Mouse (Mus musculus): ENCODE measurements around the gene Pcsk6. TPM values are rescaled to one million over a fixed set of nuclear protein-coding genes. Genes with fewer than 3 reads are reported as not detected.

Gene Pcsk6
- polyA plus RNA-seq, 1 experiment, result 6.5 TPM

DNA sequence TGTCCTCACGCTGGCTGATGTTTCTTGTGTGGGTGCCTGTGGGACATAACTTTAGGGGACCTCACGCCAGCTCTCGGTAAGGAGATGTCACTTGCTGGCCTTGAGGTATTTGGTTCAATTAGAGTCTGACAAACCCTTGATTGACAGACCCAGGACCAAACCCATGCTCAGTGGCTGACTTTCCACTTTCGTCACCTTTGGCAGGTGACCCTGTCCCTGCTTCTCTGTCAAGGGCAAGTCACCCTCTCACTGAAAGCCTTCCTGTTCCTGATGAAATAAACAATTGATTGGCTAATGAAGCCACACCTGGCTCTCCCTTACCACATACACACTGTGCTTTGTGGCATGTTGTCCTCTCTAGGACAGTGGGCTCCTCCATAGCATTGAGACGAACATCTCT lies 8.3 kb downstream of the Pcsk6 start:
- TF ChIP-seq POLR2A (IDR thresholded peaks at IDR 0.05; ENCODE audit: borderline replicate concordance, extremely low read depth, insufficient read depth, insufficient read length, poor library complexity, severe bottlenecking) (no peak), CTCF (IDR thresholded peaks at IDR 0.05; ENCODE audit: borderline replicate concordance, extremely low read depth, insufficient read depth, insufficient read length) (no peak)
- DNase-seq (ENCODE audit: low read depth), result no peak

- no peak for DNase-seq (ENCODE audit: low read depth)
- no peak for TF ChIP-seq POLR2A (IDR thresholded peaks at IDR 0.05; ENCODE audit: borderline replicate concordance, extremely low read depth, insufficient read depth, insufficient read length, poor library complexity, severe bottlenecking)
- no peak for TF ChIP-seq CTCF (IDR thresholded peaks at IDR 0.05; ENCODE audit: borderline replicate concordance, extremely low read depth, insufficient read depth, insufficient read length)
Measured at GRCm38 (mm10) chr7:65870227-65870626, 8.7 kb downstream of the Pcsk6 start.

DNA sequence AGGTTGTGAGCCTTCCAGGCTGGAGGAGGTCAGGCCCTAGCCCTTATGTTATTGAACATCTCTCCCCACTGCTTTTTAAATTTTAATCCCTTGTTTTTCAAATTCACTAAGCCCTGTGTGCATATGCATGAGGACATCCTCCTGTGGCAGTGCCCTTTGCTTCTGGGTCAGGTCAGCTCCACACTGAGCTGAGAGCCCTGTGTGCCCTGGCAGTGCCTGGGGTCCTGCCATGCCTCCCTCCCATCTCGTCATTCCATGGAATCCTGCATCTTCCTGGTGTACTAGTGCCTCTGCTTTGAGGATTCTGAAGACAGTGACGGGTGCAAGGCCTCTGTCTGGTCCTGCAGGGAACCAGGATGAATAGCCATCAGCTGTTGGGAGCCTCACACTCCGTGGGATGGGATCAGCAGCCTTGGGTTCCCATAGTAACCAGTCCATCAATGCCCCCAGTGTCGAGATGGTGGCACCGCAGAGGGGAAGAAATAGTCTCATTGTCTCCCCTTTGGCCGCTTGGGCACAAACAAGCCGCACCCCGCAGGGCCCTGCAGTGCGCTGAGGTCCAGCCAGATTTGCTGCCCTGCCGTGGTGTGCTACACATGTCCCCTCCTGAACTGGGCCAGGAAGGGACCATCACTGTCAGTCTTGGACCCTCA lies 9.5 kb downstream of the Pcsk6 start:
- peak; percentile 76 for DNase-seq (ENCODE audit: low read depth)
- no peak for TF ChIP-seq POLR2A (IDR thresholded peaks at IDR 0.05; ENCODE audit: borderline replicate concordance, extremely low read depth, insufficient read depth, insufficient read length, poor library complexity, severe bottlenecking)
- TF ChIP-seq CTCF (IDR thresholded peaks at IDR 0.05; ENCODE audit: borderline replicate concordance, extremely low read depth, insufficient read depth, insufficient read length), result 0 out of 2 replicates have a peak, but pooled peaks have one; percentile 34

DNA sequence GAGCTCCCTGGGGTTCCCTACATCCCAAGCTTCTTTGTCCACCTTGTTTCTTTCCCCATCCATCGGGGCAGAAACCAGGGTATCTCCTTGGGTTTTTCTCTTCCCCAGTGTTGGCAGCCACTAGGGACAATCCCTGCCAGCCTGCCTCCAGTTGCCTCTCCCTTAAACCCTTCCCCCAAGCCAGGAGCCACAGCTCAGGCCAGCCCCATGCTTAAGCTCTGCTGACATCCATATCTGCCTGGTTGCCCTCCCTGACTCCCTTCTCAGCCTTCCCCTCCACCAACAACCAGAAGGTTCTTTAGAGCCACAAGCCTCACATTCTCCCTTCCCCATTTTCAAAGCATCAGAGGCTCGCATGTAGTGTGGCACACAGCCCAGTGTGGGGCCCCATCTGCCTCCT lies 10.3 kb downstream of the Pcsk6 start:
- TF ChIP-seq CTCF (IDR thresholded peaks at IDR 0.05; ENCODE audit: borderline replicate concordance, extremely low read depth, insufficient read depth, insufficient read length) (no peak), POLR2A (IDR thresholded peaks at IDR 0.05; ENCODE audit: borderline replicate concordance, extremely low read depth, insufficient read depth, insufficient read length, poor library complexity, severe bottlenecking) (no peak)
- peak; percentile 35 for DNase-seq (ENCODE audit: low read depth)

DNA sequence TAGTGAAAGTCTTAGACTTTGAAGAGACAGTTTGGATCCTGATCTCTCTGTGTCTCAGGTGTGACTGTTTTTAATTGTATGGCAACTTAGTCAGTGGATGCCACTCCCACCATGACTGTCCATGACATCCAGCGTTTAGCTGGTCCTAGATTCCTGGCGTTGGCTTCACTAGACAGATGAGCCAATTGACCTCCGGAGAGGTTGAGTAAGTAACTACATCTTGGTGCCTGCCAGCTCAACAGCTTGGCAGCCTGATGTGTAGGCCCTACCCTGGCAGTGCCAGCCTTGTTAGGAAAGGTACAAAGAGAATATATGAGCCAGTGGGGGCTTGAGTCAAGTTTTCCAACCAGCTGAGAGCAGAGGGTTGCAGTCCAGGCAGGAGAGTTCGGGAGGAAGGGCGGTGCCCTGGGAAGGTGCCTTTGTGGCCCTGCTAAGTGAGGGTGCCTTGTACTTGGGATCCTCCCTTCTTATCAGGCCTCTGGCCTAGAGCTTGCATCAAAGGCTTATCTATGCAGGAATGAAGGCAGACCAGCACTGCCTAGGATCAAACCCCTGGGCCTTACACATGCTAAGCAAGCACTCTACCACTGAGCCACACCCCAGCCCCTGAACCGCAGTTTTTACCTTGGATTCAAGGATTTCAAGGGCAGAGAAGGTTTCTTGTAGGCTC lies 11.8 kb downstream of the Pcsk6 start:
- DNase-seq (ENCODE audit: low read depth), result no peak
- TF ChIP-seq POLR2A (IDR thresholded peaks at IDR 0.05; ENCODE audit: borderline replicate concordance, extremely low read depth, insufficient read depth, insufficient read length, poor library complexity, severe bottlenecking), result no peak
- no peak for TF ChIP-seq CTCF (IDR thresholded peaks at IDR 0.05; ENCODE audit: borderline replicate concordance, extremely low read depth, insufficient read depth, insufficient read length)

- TF ChIP-seq CTCF (IDR thresholded peaks at IDR 0.05; ENCODE audit: borderline replicate concordance, extremely low read depth, insufficient read depth, insufficient read length), result no peak
- no peak for TF ChIP-seq POLR2A (IDR thresholded peaks at IDR 0.05; ENCODE audit: borderline replicate concordance, extremely low read depth, insufficient read depth, insufficient read length, poor library complexity, severe bottlenecking)
- no peak for DNase-seq (ENCODE audit: low read depth)
Measured at GRCm38 (mm10) chr7:65873902-65874301, 12.4 kb downstream of the Pcsk6 start.

- DNase-seq (ENCODE audit: low read depth), result no peak
- no peak for TF ChIP-seq POLR2A (IDR thresholded peaks at IDR 0.05; ENCODE audit: borderline replicate concordance, extremely low read depth, insufficient read depth, insufficient read length, poor library complexity, severe bottlenecking)
Measured at GRCm38 (mm10) chr7:65876596-65876995, 15.1 kb downstream of the Pcsk6 start.

GRCm38 (mm10) chr7:65878234-65878633 lies 16.7 kb downstream of the Pcsk6 start:
- TF ChIP-seq POLR2A (IDR thresholded peaks at IDR 0.05; ENCODE audit: borderline replicate concordance, extremely low read depth, insufficient read depth, insufficient read length, poor library complexity, severe bottlenecking) (no peak), CTCF (IDR thresholded peaks at IDR 0.05; ENCODE audit: borderline replicate concordance, extremely low read depth, insufficient read depth, insufficient read length) (no peak)
- DNase-seq (ENCODE audit: low read depth), result no peak

DNA sequence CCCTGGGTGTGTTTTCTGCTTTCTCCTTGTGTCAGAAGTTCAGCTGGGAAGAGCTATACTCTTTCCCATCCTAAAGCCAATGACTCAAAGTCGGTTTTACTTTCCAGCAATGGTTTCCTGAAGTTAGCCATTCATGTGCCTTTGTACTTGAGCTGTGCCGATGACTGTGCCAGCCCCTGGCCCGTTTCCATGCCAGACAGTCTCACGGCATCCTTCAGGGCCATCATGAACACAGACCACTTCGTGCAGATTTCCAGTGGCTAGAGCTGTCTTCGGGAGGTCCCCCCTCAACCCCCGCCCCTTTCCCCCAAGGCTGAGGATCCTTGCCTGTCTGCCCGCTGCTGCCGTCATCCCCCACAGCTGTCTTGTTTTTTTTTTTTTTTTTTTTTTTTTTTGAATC lies 17.8 kb downstream of the Pcsk6 start:
- DNase-seq (ENCODE audit: low read depth), result peak; percentile 45
- no peak for TF ChIP-seq POLR2A (IDR thresholded peaks at IDR 0.05; ENCODE audit: borderline replicate concordance, extremely low read depth, insufficient read depth, insufficient read length, poor library complexity, severe bottlenecking)
- TF ChIP-seq CTCF (IDR thresholded peaks at IDR 0.05; ENCODE audit: borderline replicate concordance, extremely low read depth, insufficient read depth, insufficient read length), result no peak

DNA sequence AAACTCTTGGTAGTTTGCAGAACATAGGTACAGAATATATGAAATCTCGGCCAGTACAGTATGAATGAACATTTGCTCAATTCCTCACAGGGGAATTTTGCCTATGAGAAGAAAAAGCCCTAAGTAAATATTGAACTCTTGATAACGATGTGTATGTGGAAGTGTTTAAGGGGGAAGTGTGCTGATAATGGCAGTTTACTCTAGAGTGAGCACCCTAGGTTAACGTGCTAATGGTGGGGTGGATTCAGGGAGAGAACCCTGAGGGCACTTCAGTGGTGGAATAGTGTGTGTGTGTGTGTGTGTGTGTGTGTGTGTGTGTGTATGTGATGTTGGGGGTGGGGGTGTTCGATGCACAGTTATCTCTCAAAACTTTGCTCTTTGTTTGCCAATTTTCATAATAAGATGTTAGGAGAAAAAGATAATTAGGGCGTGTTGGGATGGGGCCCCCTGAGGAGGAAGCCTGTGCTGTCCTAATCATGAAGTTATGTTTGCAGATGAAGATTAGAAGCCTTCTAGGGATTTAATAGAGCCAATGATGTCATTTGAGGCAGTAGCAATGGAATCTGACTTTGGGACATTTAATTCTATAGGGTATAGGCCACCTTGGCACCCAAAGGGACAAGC lies 19.2 kb downstream of the Pcsk6 start:
- TF ChIP-seq POLR2A (IDR thresholded peaks at IDR 0.05; ENCODE audit: borderline replicate concordance, extremely low read depth, insufficient read depth, insufficient read length, poor library complexity, severe bottlenecking) (no peak), CTCF (IDR thresholded peaks at IDR 0.05; ENCODE audit: borderline replicate concordance, extremely low read depth, insufficient read depth, insufficient read length) (no peak)
- DNase-seq (ENCODE audit: low read depth), result no peak

DNA sequence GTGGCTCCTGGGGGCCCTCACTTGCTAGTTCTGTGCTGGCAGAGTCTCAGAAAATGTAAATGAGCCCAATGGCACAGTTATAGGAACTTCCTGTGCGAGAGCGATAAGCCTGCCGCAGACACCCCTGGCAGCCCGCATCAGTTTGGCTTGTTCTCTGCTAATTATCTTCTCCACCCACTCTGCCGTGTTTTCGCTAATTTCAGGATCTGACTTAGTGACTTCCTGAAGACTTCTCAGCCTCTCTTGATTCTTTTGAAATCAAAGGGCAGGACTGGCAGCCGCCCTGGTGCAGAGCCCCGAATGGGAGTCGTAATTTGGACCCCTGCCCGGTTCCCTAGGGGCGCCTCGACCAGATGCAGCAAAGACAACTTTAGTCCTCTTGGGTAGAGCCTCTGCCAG lies 19.8 kb downstream of the Pcsk6 start:
- peak; percentile 56 for DNase-seq (ENCODE audit: low read depth)

GRCm38 (mm10) chr7:65884928-65885327 lies 23.4 kb downstream of the Pcsk6 start:
- no peak for DNase-seq (ENCODE audit: low read depth)
- TF ChIP-seq CTCF (IDR thresholded peaks at IDR 0.05; ENCODE audit: borderline replicate concordance, extremely low read depth, insufficient read depth, insufficient read length) (no peak), POLR2A (IDR thresholded peaks at IDR 0.05; ENCODE audit: borderline replicate concordance, extremely low read depth, insufficient read depth, insufficient read length, poor library complexity, severe bottlenecking) (no peak)

More for the DNA sequence above, 19.8 kb downstream of the Pcsk6 start:
- no peak for TF ChIP-seq CTCF (IDR thresholded peaks at IDR 0.05; ENCODE audit: borderline replicate concordance, extremely low read depth, insufficient read depth, insufficient read length)

All from brain, embryonic 14.5 days (tissue).